8 mouse cellular contexts compared by ENCODE assay signal in genomic region chr19:5687738-5688137, GRCm38 (mm10). TPM values are rescaled to one million over a fixed set of nuclear protein-coding genes. Genes with fewer than 3 reads are reported as not detected.
DNase-seq lines count a peak whose midpoint lies in the region; ATAC-seq and TF ChIP-seq lines count a peak whose summit lies in the region.

No protein-coding gene starts in this region.

- intact Hi-C loops in gastrocnemius, adult 2 months (cut with DNase I): loop anchor here (2.0 kb wide), 1 partner anchor 77 kb away; the partner anchor contains the start of gene Kat5
- intact Hi-C loops in gastrocnemius, postnatal 36 days (cut with DNase I): no loop called here

- ATAC-seq in forebrain, embryonic 13.5 days: no peak
- no peak for ATAC-seq in liver, embryonic 13.5 days (ENCODE audit: low read depth)
- no peak for ATAC-seq in erythroid progenitor cell, adult 5-6 weeks (replicated peaks; ENCODE audit: low FRiP score, poor library complexity, severe bottlenecking)

- H3K4me1 ChIP-seq in forebrain, embryonic 13.5 days: peaks cover 47% of the 10 kb centered on the region
- peaks cover 63% of the 10 kb centered on the region for H3K4me1 ChIP-seq in liver, embryonic 13.5 days (replicated peaks)

- H3K36me3 ChIP-seq in forebrain, embryonic 13.5 days (ENCODE audit: poor library complexity, severe bottlenecking): peaks cover 62% of the 10 kb centered on the region
- H3K36me3 ChIP-seq in liver, embryonic 13.5 days: peaks cover 66% of the 10 kb centered on the region

- peak overlapping the region; percentile 93 for H3K9ac ChIP-seq in forebrain, embryonic 13.5 days
- peak overlapping the region; percentile 94 for H3K9ac ChIP-seq in liver, embryonic 13.5 days

- no peaks in the 10 kb centered on the region for H3K27me3 ChIP-seq in forebrain, embryonic 13.5 days
- H3K27me3 ChIP-seq in liver, embryonic 13.5 days: no peaks in the 10 kb centered on the region

- no peak for DNase-seq in gastrocnemius, adult 2 months
- DNase-seq in gastrocnemius, postnatal 36 days: no peak
- peak; percentile 56 for DNase-seq in 3T3-L1 (ENCODE audit: low read depth, low spot score)
- no peak for DNase-seq in liver, embryonic 13.5 days
- no peak for DNase-seq in right cerebral cortex, postnatal 14 days
- no peak for DNase-seq in ovary, postnatal 36 days (ENCODE audit: low spot score)

- H3K27ac ChIP-seq in gastrocnemius, adult 2 months: peak overlapping the region; percentile 95
- peak overlapping the region; percentile 84 for H3K27ac ChIP-seq in forebrain, embryonic 13.5 days
- H3K27ac ChIP-seq in liver, embryonic 13.5 days: peak overlapping the region; percentile 93

- TF ChIP-seq CTCF in gastrocnemius, adult 2 months (IDR thresholded peaks at IDR 0.05): no peak

- WGBS in forebrain, embryonic 13.5 days: 20% methylated on average over 9 of the region's 9 CpGs
- WGBS in liver, embryonic 13.5 days (ENCODE audit: insufficient replicate concordance): 29% methylated on average over 9 of the region's 9 CpGs

- peak overlapping the region; percentile 82 for H3K4me3 ChIP-seq in gastrocnemius, adult 2 months
- H3K4me3 ChIP-seq in forebrain, embryonic 13.5 days: peak overlapping the region; percentile 95
- peak overlapping the region; percentile 79 for H3K4me3 ChIP-seq in liver, embryonic 13.5 days (replicated peaks)

- peak overlapping the region; percentile 100 for H3K4me2 ChIP-seq in forebrain, embryonic 13.5 days
- peak overlapping the region; percentile 99 for H3K4me2 ChIP-seq in liver, embryonic 13.5 days

- H3K9me3 ChIP-seq in forebrain, embryonic 13.5 days (replicated peaks): no peaks in the 10 kb centered on the region
- no peaks in the 10 kb centered on the region for H3K9me3 ChIP-seq in liver, embryonic 13.5 days (replicated peaks)

RNA-seq across cellular contexts. Expression of gene Map3k11, which starts 0.8 kb away (rescaled TPM):
- 10 to 100 TPM in 1 of 2 experiments, 1 to 10 TPM in 1; 8.7 to 11.8 TPM for total RNA-seq in gastrocnemius, adult 2 months (2021)
- 10 to 100 TPM; 10.8 to 11.3 TPM for total RNA-seq in gastrocnemius, postnatal 36 days (2021)
- polyA plus RNA-seq in forebrain, embryonic 13.5 days (2015; fragmentation: Nextera tagmentation; extraction: Ambion mirVana): 11.3 and 11.7 TPM in 2 replicates
- 13.8 and 15.9 TPM in 2 replicates for polyA plus RNA-seq in liver, embryonic 13.5 days (2015; fragmentation: Nextera tagmentation; extraction: Ambion mirVana)
- 12.2 and 13.7 TPM in 2 replicates for total RNA-seq in erythroid progenitor cell, adult 5-6 weeks (2015; ENCODE audit: low replicate concordance)
- 9.4 and 14.1 TPM in 2 replicates for total RNA-seq in erythroid progenitor cell, adult 5-6 weeks (2017; ENCODE audit: low replicate concordance)

RNA-seq across cellular contexts. Expression of gene Pcnx3, which starts 1.0 kb away (rescaled TPM):
- total RNA-seq in gastrocnemius, adult 2 months (2021): 10 to 100 TPM; 12.6 to 14.0 TPM
- total RNA-seq in gastrocnemius, postnatal 36 days (2021): 10 to 100 TPM; 12.2 to 15.2 TPM
- polyA plus RNA-seq in forebrain, embryonic 13.5 days (2015; fragmentation: Nextera tagmentation; extraction: Ambion mirVana): 21.6 and 29.4 TPM in 2 replicates
- 9.1 and 10.1 TPM in 2 replicates for polyA plus RNA-seq in liver, embryonic 13.5 days (2015; fragmentation: Nextera tagmentation; extraction: Ambion mirVana)
- total RNA-seq in erythroid progenitor cell, adult 5-6 weeks (2015; ENCODE audit: low replicate concordance): 31.4 and 61.3 TPM in 2 replicates
- 44.7 and 54.5 TPM in 2 replicates for total RNA-seq in erythroid progenitor cell, adult 5-6 weeks (2017; ENCODE audit: low replicate concordance)

RNA-seq across cellular contexts. Expression of gene Kcnk7, which starts 16.4 kb away (rescaled TPM):
- total RNA-seq in gastrocnemius, adult 2 months (2021): not detected
- total RNA-seq in gastrocnemius, postnatal 36 days (2021): not detected
- 0.31 and 0.32 TPM in 2 replicates for polyA plus RNA-seq in forebrain, embryonic 13.5 days (2015; fragmentation: Nextera tagmentation; extraction: Ambion mirVana)
- 0.21 and 0.46 TPM in 2 replicates for polyA plus RNA-seq in liver, embryonic 13.5 days (2015; fragmentation: Nextera tagmentation; extraction: Ambion mirVana)
- total RNA-seq in erythroid progenitor cell, adult 5-6 weeks (2015; ENCODE audit: low replicate concordance): not detected in 2 replicates
- total RNA-seq in erythroid progenitor cell, adult 5-6 weeks (2017; ENCODE audit: low replicate concordance): not detected in 2 replicates

RNA-seq across cellular contexts. Expression of gene Sipa1, which starts 24.2 kb away (rescaled TPM):
- 10 to 100 TPM in 1 of 2 experiments, 1 to 10 TPM in 1; 10.0 to 11.0 TPM for total RNA-seq in gastrocnemius, adult 2 months (2021)
- total RNA-seq in gastrocnemius, postnatal 36 days (2021): 1 to 10 TPM; 6.9 to 9.5 TPM
- 9.4 and 11.0 TPM in 2 replicates for polyA plus RNA-seq in forebrain, embryonic 13.5 days (2015; fragmentation: Nextera tagmentation; extraction: Ambion mirVana)
- polyA plus RNA-seq in liver, embryonic 13.5 days (2015; fragmentation: Nextera tagmentation; extraction: Ambion mirVana): 23.3 and 24.6 TPM in 2 replicates
- 97.7 and 126 TPM in 2 replicates for total RNA-seq in erythroid progenitor cell, adult 5-6 weeks (2015; ENCODE audit: low replicate concordance)
- 127 and 129 TPM in 2 replicates for total RNA-seq in erythroid progenitor cell, adult 5-6 weeks (2017; ENCODE audit: low replicate concordance)

RNA-seq across cellular contexts. Expression of gene Ehbp1l1, which starts 38.4 kb away (rescaled TPM):
- total RNA-seq in gastrocnemius, adult 2 months (2021): 100 to 1,000 TPM; 218 to 220 TPM
- total RNA-seq in gastrocnemius, postnatal 36 days (2021): 100 to 1,000 TPM; 235 to 261 TPM
- polyA plus RNA-seq in forebrain, embryonic 13.5 days (2015; fragmentation: Nextera tagmentation; extraction: Ambion mirVana): 5.3 and 6.7 TPM in 2 replicates
- polyA plus RNA-seq in liver, embryonic 13.5 days (2015; fragmentation: Nextera tagmentation; extraction: Ambion mirVana): 105 and 111 TPM in 2 replicates
- total RNA-seq in erythroid progenitor cell, adult 5-6 weeks (2015; ENCODE audit: low replicate concordance): 176 and 250 TPM in 2 replicates
- total RNA-seq in erythroid progenitor cell, adult 5-6 weeks (2017; ENCODE audit: low replicate concordance): 668 and 983 TPM in 2 replicates
